Mouse (Mus musculus) urinary bladder, postnatal 14 days (tissue): ENCODE measurements around the gene Smcp.

Experiments used
- DNase-seq: peaks from one replicate; pipeline ENCODE4 v3.0.0; 2021; ENCODE audit warnings: low spot score

Gene Smcp

DNA sequence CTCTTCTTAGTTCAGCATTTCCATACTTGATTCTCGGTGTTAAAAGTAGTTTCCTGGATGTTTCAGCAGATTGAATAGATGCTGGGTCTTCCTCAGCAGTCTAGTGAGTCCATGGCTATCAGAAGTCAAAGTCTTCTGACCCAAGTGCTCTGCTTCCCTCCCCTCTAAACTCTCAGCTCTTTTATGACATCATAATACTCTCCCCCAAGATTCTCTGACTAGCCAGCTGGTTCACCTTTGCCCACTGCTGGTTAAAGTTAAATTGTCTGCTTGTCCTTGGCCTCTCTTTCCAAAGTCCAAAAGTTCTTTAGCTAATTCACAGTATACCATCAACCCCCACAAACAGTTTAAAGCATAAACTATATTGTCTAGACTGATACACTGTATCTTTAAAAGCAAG is at the start of gene Smcp:
Gene Smcp, minus strand, starts transcription at position 140 of the 400 bp plus-strand sequence.
- DNase-seq, result no peak

DNA sequence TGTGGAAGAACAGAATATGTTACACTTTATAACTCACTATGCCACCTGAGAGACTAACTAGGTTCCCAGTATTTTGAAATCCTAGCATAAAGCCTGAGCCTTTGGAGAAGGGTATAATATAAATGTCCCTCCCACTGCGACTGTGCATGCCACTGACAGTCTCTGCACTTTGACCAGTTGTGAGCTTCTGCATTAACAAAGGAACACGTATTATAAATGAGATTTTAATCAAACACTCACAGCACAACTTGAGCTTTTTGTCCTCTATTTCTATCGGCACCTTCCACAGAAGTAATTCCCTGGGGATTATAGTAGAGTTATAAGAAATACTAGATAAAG is 49.8 kb upstream of the Smcp start:
- no peak for DNase-seq

DNA sequence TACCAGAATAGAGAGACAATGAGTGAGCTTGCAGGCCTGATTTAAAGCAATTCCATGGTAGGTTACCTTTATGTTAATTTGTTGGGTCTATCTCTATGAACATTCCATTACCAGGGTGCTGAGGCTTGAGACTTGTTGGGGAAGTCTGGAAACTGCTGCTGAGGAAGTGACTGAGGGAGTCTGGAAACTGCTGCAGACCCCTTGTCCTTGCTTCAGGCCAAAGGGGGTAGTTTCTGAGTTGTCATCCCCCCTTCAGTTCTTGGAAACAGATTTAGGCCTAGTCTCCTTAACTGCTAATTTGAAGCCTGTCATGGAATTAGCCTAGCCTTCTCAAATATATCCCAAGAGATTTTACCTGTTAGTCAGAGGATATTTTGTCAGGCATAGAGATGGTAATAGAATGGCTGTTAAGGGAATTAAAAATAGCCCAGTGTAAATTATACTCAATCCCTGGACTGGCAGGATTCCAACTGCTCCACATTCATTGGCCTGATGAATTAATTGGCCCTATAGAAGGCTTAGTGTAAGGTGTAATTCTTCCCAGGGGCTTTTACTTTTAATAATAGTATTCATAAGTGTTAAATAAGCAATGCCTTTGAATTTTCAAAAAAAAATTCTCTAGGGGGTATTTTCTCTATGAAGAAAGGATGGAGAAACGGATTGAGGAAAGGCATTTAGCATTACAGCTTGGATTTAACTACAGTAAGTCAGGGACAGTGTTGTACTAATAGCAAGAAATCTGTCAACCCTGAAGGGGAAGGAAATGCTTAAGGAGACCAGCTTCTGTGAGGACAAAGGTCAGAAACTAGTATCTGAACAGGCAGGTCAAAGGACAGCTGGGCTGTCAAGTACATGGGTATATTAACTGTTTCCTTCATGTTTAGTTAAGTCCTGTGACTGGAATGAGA is 49.2 kb upstream of the Smcp start:
- DNase-seq, result no peak

DNA sequence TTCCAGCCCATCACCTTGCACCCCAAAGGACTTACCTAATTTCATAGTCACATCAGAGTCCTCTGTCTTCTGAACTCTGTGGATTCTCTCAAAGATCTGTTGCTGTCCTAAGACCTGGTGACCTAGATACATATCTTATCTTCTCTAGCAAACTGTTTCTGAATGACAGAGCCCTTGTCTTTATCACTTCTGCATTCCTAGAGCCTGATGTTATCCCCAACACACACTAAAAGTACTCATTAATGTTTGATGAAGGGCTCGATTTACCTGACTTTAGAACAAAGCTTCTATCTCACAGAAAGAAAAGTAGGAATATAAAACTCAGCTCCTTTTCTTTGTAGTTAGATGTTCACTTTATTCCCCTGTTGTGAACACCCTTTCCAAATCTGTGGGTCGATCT is 32.8 kb upstream of the Smcp start, which contains the start of gene Lce6a:
Gene Lce6a, minus strand, starts transcription at position 101 of the 400 bp plus-strand sequence.
- no peak for DNase-seq

DNA sequence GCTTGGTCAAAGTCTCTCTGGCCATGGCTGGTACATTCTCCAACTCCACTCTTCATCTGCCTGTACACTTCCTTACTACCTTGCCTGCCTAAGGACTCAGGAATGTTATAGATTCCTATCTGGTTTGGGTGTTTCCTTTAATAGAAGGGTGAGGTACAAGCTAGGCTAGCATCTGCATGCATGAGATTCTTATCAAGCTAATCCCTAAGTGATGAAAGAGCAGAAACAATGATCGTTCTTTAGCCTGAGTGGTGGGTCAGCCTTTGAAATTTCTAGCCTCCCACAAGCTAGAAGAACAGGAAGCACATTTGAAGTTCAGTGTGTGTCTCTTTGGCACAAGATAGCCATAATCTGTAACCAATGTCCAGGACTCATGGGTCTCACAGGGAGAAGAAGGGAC is 21.0 kb upstream of the Smcp start:
- DNase-seq, result no peak

DNA sequence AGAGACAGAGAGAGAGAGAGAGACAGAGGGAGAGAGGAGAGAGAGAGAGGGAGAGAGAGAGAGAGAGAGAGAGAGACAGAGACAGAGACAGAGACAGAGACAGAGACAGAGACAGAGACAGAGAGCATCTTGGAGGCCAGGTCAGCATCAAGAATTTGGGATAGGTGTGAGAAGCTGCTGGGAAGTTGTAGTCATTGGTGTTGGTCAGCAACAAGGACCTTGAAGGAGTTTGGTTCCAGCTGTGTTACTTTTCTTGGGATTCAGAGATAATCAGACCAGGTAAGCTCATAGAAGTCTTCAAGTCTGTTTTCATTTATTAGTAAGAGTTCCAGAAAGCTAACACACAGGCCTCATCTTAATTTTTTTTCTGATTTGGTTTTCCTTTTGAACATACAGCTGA is 18.6 kb upstream of the Smcp start, which contains the start of gene 2210017I01Rik:
Gene 2210017I01Rik, minus strand, starts transcription at position 101 of the 400 bp plus-strand sequence.
- DNase-seq, result no peak

DNA sequence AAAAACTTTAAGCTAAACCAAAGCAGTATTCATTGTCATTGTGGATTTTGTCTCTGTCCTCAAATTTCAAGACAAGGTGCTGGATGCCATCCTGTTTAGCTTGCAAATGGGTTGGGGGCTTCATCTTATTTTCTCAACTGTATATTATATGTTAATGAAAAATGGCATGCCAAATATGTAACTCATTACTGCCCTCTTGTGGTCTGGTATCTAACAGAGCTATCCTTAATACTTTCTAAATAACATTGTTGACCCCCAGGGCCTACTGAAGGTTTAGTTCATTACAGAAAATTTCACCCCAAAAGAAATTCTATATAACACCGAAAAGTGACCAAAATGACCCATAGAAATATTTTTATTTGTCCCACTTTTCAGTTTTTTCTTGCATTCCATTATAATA is 13.4 kb upstream of the Smcp start:
- no peak for DNase-seq

DNA sequence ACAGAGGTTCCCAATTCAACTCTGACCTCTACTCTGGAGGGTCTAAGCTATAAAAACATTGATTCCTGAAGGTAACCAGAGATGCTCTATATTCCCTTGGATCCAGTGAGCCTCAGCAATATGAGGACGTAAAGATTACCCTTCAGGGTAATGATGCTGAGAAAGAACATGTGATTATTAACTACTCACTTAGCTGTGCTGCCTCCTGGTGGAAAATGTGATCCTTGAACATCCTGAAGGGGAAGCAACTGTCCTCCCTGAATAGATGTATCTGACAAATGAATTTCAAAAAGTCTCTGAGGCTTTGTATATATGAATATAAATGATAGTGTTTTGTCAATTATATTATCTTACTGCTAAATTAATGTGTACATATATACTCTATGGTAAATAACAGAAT is 11.7 kb upstream of the Smcp start:
- no peak for DNase-seq

DNA sequence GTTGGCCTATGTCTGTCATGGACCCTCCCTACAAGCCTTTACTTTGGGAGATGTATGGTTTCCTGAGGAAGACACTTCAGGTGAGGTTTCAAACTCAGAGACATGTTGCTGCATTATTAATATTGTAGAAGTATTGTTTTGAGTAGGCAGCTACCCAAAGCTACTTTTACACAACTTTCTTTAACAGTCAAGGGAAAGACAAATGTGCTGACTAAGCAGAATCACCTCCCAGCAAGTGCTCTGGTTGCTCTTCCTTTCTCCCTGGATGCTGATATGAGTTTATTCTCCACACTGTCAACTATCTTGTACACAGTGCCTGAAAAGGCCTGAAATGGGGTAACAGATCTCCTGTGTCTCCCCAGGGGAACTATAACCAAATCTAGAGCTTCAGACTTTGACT is 11.2 kb upstream of the Smcp start:
- DNase-seq, result no peak

DNA sequence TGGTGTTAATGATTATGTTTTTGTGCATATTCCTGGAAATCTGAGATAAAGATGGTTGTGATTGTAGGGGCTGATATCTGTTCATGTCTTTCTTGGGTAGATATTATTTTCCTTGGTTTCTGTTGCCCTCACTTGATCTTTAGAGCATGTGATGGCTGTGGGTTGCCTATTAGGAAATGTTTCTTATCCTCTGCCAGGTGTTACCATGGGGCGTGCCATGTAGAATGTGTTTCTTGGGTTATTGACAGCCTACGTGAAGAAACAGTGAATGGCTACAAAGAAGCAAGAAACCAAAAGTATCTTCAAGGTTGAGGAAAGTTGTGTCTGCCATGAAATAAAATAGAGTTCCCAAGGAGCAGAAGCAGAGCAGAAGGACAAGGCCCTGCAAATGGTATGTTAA is 9.6 kb upstream of the Smcp start:
- no peak for DNase-seq

DNA sequence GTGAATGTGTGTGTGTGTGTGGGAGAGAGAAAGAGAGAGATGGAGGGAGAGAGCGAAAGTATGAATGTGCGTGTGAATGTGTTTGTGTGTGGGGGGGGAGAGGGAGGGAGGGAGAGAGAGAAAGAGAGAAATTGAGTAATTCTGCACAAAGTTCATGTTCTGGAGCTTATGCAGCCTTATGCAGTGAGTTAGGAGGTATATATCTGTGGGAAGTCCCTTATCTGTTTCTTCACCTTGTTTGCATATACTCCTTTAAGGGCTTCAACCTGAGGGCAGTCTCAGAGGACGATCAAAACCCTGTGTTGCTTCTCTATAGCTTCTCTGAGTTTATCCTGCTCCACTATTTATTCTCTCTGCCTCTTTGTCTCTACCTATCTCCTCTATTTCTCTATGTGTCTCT is 1.6 kb downstream of the Smcp start:
- no peak for DNase-seq

DNA sequence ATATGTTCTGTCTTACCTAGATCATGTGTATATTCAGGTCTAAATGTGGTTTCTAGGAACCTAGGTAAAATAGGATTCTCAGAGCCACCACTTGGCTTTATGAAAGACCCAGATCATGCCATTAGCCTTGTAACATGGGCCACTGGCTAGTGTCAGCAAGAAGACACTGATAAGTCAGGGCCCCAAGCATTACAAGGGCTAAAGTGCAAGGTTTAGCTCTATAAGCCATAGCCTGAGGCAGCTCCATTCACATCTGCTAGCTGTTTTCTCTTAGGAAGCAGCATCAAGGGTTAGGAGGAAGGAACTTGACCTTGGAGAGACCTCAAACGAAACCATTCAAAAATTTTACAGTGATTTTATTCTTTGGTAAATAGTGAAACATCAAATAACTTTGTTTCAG is 3.7 kb downstream of the Smcp start:
- no peak for DNase-seq

DNA sequence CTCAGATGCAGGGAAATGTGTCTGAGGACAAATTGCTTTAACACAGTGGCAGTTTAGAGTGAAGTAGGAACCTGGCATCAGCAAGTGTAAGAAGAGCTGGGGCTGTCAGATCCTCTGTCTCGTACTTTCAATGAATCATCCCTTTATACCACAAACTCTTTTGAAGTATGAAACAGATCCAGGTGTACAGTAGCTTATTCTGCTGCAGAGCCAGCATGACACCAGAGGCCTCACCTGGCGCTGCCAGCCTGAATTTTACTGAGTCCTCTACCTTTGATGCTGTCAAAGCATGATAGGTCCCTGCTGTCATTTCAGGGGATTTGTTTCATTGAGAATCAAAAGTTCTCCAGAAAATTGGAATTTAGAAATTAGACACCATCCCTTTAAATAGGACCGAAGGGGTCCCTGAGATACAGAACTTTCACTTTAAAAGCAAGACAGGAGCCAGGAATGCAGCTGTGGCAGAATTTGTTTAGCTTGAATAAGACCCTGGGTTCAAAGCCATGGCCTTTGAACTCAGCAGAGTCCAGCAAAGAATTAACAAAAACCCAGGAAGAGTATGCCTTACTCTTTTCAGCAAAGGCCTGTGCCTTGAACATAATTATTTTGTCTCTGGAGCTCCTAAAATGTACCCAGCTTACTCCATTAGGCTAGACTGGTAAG is 5.5 kb downstream of the Smcp start:
- no peak for DNase-seq

DNA sequence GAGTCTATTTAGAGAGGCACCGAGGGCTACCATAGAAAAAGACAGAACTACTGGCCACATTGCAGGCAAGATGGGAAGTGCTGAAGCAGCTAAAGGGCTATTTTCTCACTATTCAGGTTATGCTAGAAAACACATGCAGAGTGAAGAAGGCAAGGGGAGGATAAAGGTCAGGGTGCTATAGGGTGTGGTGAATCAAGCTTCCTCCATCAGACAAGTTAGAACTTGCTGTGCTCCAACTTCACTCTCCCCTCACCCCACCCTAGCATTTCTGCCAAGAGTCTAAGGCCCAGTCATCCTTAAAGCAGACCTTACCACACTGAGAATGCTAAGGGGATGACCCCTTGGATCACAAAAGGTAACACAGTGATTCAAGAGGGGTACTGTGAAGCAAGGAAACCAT is 9.3 kb downstream of the Smcp start:
- peak; percentile 61 for DNase-seq

DNA sequence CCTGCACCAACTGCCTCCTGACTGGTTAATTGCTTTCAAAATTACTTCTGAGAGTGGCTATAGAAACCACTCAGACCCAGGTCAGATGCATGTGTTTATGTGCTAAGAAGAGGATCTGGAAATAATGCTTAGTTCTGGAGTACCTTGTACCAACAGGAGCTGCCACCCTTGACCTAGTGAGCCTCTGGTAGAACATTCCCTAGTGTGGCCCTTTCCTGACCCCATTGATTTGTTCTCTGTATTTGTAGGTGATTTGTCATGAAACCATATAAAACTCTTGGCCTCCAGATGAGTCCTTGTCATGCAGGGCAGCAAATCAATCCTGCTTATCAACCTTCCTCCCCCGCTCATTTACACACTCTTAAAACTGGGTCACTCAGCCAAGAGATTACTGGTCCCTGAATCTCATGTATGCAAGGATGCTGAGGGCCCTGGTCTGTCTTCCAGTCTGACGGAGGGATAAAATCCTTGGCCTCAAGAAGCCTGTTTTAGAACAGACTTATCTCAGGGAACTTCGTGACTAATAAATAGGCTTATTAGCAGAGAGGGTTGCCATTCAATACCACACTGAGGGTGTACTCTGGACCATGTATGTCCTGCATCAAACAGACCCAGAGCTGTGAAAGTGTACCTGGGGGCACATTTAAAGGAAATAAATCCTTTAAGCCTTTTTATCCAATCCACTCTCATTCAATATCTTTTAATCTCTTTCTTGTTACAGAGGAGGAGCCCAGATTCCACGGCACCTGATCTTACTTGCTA is 10.0 kb downstream of the Smcp start:
- DNase-seq, result peak; percentile 43

DNA sequence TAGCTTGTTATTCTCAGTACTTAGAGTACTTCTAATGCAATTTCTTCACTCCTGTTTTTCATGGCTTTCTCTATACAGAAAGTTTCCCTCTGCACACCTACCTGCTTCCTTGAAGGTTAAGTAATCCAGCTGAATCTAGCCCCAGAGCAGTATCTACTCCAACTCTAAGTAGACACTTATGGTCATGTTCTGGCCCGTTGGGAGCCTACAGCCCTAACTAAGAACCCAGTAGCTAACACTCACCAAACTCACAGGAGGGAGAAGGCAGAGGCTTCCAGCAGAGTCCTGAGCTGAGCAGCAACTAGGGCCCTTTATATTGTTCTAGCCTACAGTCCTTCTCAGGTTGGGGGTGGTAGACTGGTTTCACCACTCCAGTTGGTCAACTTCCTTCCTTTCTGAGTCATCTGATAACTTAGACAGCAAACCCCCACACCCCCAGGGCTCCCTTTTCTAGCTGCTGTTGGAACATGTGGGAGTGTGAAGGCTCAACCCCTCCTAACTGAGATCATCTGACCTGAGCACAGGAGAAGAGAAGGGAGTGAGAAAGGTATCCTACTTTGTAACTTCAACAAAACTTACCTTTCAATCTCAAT is 15.3 kb downstream of the Smcp start, which contains the start of gene Ivl:
Gene Ivl, minus strand, starts transcription at position 287 of the 593 bp plus-strand sequence.
- peak; percentile 63 for DNase-seq

DNA sequence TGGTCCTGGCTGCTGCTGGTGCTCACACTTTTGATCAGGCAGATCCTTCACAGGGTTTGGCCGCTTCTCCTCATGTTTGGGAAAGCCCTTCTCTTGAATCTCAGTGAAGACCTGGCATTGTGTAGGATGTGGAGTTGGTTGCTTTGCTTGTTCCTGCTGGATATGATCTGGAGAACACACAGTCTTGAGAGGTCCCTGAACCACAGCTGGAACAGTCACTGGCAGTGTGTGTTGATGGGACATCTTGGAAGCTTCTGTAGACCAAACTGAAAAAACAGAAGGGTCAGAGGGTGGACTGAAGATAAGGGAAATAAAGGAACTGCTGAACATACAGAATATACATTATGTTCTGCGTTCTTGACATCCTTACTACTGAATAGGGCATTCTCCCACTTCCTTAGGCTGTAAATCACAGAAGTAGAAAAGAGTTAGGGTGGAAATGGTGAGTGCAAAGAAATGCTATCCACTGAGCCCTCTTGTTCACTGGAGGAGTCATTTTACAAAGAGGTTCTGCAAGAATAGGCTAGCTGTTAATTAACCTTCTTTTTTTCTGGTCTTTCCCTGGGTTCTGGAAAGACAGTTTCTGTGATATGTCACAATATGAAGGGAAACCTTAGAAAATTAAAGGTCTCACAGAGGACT is 16.2 kb downstream of the Smcp start:
- no peak for DNase-seq

DNA sequence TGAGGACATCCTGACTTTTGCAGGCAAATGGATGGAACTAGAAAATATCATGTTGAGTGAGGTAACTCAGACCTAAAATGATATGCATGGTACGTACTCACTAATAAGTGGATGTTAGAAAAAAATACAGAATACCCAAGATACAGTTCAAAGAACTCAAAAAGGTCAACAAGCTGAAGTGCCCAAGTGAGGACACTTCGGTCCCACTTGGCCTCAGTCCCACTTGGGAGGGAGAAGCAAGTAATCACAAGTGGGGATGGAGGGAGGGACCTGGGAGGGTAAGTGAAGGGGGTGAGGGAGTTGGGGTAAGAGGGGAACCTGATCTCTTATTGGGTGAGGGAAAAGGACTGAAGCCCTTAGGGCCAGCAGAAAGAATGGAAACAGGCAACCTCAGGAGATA is 20.0 kb downstream of the Smcp start:
- no peak for DNase-seq

DNA sequence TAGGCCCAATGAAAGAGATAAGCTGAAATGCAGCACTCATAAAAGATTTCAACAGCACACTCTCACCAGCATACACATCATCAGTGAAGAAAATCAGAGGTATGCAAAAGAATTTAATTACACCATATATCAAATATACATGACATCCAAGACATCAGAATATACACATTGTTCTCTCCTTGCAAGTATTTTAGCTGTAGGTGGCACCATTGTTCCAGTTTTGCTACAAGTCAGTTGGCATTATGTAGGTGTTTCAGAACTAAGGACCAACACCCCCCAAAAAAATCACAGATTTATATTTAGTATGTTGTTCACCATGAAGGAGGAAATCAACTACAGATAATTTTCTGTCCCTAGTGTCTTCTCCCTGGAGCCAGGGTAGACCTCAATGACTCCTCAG is 23.4 kb downstream of the Smcp start:
- DNase-seq, result no peak

DNA sequence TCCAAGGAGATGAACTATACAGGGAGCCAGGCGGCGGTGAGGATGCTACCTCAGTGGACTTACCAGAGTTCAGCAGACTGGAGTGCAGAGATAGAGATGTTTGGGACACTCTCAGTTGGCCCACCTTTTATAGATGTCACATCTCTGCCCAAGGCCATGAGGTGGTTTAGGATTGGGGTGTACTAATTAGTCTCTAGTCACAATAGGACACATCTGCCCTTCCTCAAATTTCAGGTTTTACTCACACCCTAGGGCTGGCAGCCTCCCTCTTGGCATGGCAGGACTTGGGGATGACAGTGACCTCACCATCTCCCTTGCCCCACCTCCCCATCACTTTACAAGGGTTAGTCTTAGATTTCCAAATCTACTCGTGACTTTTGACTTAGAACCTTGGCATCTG is 54.4 kb downstream of the Smcp start, which contains the start of gene 2310046K23Rik:
Gene 2310046K23Rik, minus strand, starts transcription at position 101 of the 400 bp plus-strand sequence.
- no peak for DNase-seq
